Mouse (Mus musculus) kidney, adult 18-20 months (tissue): ENCODE results near the gene Dcbld2.
A peak's percentile ranks its signal among the peaks of the same experiment; 100 is the strongest.

Source experiments
- DNase-seq: peaks from one replicate; pipeline ENCODE4 v3.0.0; 2021

Gene Dcbld2

DNA sequence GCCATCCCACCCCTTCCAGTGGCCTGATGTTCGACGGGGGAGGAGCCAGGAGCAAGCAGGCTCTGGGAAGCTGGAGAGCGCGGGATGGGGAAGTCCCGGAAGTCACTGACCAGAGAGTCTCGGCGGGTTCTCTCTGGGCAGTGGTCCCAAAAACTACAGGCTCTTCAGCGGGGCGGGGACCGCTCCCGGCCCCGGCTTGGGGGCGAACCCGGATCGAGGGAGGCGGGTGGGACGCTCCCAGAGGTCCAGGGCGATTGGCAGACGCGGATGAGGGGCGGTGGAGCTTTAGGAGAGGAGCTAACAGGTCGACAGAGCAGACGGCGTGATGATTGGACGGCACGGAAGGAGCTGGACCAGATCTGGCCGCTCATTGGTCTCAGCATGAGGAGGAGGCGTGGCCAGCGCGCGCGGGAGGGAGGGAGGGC is at the start of gene Dcbld2:
Dcbld2 (plus strand) TSS at position 382 of the 425 bp plus-strand sequence.
- peak; percentile 95 for DNase-seq

DNA sequence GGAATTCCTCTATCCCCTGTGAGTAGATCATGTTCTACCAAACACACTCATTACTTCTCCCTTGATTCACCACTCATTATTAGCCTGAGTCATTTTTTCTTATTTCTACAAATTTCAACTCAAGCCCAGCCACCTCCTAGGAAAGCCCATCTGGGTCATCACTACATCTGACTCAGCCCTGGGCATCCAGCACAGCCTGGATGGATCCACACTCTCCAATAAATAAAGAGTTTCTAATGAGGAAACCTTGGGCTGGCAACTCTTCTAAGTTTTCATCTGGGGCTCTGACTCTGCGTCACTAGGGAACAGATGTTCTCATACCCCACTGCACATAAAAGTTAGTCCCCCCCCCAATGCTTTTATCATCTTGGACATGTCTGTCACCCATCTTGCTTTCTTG is 31.1 kb upstream of the Dcbld2 start:
- no peak for DNase-seq

- no peak for DNase-seq
Measured at GRCm38 (mm10) chr16:58377756-58378503, 30.3 kb upstream of the Dcbld2 start.

DNA sequence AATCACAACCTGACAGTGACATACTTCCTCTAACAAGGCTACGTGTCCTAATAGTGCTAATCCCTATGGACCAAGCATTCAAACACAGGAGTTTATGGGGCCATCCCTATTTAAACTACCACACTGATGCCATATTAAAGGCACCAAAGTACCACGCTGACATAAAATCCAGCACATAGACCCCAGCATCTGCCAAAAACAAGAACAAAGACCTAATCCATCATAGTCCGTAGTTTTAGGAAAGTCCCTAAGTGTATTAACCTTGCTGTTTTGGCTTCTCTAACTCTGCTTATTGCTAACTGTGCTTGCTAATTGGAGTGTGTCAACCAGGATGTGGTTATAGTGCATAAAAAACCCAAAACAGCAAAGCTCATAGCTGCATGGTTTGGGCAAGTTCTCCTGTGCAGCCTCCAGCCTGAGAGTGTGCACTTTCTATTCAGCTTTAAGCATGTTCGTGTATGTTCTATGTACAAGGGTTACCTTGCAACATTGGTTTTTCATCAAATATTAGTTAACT is 21.9 kb upstream of the Dcbld2 start:
- no peak for DNase-seq

- DNase-seq = no peak
Measured at GRCm38 (mm10) chr16:58389143-58389755, 19.0 kb upstream of the Dcbld2 start.

- DNase-seq = no peak
Measured at GRCm38 (mm10) chr16:58393036-58393435, 15.2 kb upstream of the Dcbld2 start.

- DNase-seq = no peak
Measured at GRCm38 (mm10) chr16:58394156-58394555, 14.1 kb upstream of the Dcbld2 start.

- no peak for DNase-seq
Measured at GRCm38 (mm10) chr16:58398604-58399003, 9.6 kb upstream of the Dcbld2 start.

GRCm38 (mm10) chr16:58401079-58401478 is 7.2 kb upstream of the Dcbld2 start:
- DNase-seq = no peak

DNA sequence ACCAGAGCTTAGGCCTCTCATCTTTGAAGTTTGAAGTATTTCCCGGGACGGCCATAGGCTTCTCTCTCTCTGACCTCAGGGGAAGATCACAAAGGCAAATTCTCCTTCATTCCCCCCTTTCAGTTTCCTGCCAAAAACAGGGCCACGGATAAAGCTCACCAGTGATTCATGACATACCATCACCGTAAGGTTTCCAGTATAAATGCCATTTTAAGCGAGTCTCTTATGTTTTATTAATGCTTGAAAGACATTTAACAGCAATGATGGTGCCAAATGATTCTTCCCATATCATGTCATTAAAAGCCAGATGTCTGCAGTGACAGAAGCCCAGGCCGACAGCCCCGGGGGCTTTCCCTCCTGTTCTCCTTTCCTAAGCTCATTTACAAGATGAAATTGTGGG is 3.6 kb upstream of the Dcbld2 start:
- DNase-seq = no peak

GRCm38 (mm10) chr16:58405271-58405670 is 3.0 kb upstream of the Dcbld2 start:
- no peak for DNase-seq

- DNase-seq = peak; percentile 60
Measured at GRCm38 (mm10) chr16:58408487-58409281, 441 bp downstream of the Dcbld2 start.

DNA sequence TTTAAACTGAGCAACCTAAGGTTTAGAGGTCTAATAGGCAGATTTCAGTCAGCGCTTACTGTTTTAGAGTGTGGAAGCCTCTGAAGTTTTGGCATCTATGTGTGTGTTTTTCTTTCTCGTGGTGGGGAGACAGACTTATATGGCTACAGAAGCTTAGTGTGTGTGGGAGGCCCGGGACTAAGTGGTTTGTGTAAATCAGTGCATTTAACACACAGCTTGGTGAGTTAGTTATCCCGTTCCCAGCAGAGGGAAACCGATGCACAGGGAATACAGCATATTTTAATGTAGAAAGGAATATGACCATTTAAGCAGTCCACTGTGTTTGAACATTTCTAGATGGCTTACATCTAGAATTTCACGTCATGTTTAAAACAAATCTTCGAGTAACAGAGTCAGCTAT is 1.6 kb downstream of the Dcbld2 start:
- no peak for DNase-seq

DNA sequence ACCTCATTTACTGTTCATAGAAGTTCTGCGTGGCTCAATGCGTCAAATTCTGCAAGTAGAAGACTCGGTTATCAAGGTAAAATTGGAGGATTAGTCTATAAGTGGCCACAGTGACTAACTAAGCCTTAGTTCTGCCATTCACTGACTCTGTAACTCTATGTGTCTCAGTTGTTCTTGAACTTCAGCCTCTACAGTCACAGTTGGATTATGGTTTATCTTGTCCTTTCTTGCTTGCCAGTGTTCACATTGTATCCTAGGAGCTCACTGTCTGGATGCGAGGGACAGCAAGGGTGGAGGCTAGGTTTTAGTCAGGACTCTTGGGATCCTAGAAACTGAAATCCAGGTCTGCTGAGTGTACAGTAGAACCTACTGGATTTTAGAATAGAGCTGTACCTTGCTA is 6.6 kb downstream of the Dcbld2 start:
- no peak for DNase-seq

- DNase-seq = no peak
Measured at GRCm38 (mm10) chr16:58415500-58415899, 7.3 kb downstream of the Dcbld2 start.

- no peak for DNase-seq
Measured at GRCm38 (mm10) chr16:58421696-58422354, 13.6 kb downstream of the Dcbld2 start.

DNA sequence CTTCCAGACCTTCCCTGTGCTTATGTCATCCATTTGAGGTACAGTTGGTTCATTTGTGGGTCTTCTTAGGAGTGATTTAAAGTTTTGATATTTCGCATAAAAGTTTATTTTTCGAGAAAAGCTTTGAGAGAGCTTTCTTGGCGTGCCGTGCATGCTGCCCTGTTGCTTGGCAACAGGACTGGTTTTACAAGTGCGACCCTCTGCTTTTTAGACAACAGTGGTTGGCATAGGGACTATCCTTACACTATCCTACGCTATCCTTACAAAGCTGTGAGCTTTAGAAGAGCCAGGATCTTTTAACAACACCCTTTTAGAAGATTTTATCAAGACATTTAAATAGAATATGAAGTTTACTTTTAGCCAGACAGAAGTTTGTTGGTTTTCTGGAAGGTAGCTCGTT is 22.0 kb downstream of the Dcbld2 start:
- no peak for DNase-seq

DNA sequence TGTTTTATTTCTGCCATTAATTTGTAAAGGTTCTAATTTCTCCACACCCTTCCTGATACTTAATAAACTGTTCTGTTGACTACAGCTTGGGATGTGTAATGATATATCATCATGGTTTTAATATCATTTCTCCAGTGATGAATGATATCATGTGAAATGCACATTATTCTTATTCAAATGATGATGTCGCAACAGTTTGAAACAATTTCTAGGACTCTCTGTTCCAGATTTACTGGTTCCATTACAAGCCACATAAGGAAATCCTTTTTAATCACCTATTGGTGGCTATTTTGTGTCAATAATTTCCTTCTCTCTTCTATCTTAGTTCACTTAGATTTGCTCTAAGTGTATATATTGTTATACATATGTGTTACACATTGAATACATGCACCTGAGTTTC is 24.1 kb downstream of the Dcbld2 start:
- no peak for DNase-seq

- no peak for DNase-seq
Measured at GRCm38 (mm10) chr16:58444735-58445134, 36.5 kb downstream of the Dcbld2 start.

GRCm38 (mm10) chr16:58446281-58447259 is 38.3 kb downstream of the Dcbld2 start:
- DNase-seq = no peak

DNA sequence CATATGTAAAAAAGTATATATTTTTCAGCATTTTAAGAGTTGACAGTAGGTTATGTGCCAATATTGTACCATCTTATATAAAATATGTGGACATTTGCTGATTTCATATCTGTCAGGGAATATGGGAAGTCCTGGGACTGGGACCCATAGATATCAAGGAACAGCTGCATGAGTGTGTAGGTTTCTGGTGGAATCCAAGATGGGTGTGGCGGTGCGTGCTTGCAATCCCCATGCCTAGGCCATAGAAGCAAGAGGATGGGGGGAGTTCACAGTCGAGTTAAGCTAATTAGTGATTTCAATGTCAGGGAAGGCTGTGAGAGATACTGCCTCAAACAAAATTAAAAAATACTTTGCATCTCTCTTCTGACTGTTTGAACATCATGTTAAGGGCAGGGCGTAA is 40.8 kb downstream of the Dcbld2 start:
- no peak for DNase-seq

DNA sequence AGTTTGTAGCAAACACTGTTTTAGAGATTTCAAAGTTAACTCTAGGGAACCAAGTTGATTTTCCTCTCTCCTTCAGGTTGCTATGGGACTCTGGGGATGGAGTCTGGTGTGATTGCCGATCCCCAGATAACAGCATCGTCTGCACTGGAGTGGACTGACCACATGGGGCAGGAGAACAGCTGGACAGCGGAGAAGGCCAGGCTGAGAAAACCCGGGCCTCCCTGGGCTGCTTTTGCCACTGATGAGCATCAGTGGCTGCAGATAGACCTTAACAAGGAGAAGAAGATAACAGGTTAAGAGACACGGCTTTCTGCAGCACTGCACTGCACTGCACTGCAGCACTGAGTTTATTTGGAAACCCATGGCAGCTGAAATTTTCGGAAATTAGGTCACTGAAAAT is 42.4 kb downstream of the Dcbld2 start:
- DNase-seq = no peak
